Mouse (Mus musculus) embryonic facial prominence, embryonic 11.5 days (tissue): ENCODE measurements around the gene Tnfsfm13. TPM values are rescaled to one million over a fixed set of nuclear protein-coding genes. Genes with fewer than 3 reads are reported as not detected.

ENCODE experiments used
- ATAC-seq: fragments of 200-750 bp; cut with Nextera tagmentation; replicated peaks from 2 replicates; pipeline ENCODE4 v1.8.0; 2017; ENCODE audit warnings: low read depth; ENCODE audit not compliant: insufficient number of reproducible peaks, low FRiP score, low TSS enrichment
- DNase-seq: peaks from one replicate; pipeline ENCODE4 v3.0.0-alpha.2; 2015; ENCODE audit warnings: low spot score
- H3K27ac ChIP-seq: fragments of 300-500 bp; sonication (generic); replicated peaks from 2 replicates; pipeline ENCODE4 v1.5.1; 2014; ENCODE audit warnings: mild to moderate bottlenecking, low read depth, low read length, control low read depth
- H3K27me3 ChIP-seq: fragments of 300-500 bp; sonication (generic); 2 replicates; pipeline ENCODE4 v1.6.1; 2014; ENCODE audit warnings: mild to moderate bottlenecking, low read length, moderate library complexity, mixed read lengths; ENCODE audit not compliant: control insufficient read depth, insufficient read depth
- H3K36me3 ChIP-seq: fragments of 300-500 bp; sonication (generic); replicated peaks from 2 replicates; pipeline ENCODE4 v1.6.1; 2014; ENCODE audit warnings: low read depth, mild to moderate bottlenecking, low read length, moderate library complexity, mixed read lengths; ENCODE audit not compliant: control insufficient read depth, insufficient read depth
- H3K4me1 ChIP-seq: fragments of 300-500 bp; sonication (generic); 2 replicates; pipeline ENCODE4 v1.6.1; 2014; ENCODE audit warnings: low read length, mixed read lengths; ENCODE audit not compliant: control insufficient read depth, insufficient read depth
- H3K4me2 ChIP-seq: fragments of 300-500 bp; sonication (generic); 2 replicates; pipeline ENCODE4 v1.6.1; 2014; ENCODE audit warnings: low read depth, mild to moderate bottlenecking, control low read depth, low read length, moderate library complexity
- H3K4me3 ChIP-seq: fragments of 300-500 bp; sonication (generic); 2 replicates; pipeline ENCODE4 v1.5.1; 2014; ENCODE audit warnings: low read depth, low read length, control low read depth
- H3K9ac ChIP-seq: fragments of 300-500 bp; sonication (generic); replicated peaks from 2 replicates; pipeline ENCODE4 v1.6.1; 2014; ENCODE audit warnings: mild to moderate bottlenecking, control low read depth, low read length
- H3K9me3 ChIP-seq: fragments of 300-500 bp; sonication (generic); replicated peaks from 2 replicates; pipeline ENCODE4 v1.6.1; 2016; ENCODE audit warnings: mild to moderate bottlenecking, low read length, inconsistent platforms, mixed read lengths; ENCODE audit not compliant: control insufficient read depth
- WGBS: fragments of 180-500 bp; shearing (Covaris S2); extraction: QIAGEN DNeasy Blood & Tissue Kit; methylation state at CpG from one replicate; pipeline ENCODE4 v1.1.7; 2014; 5-methylcytosine and 5-hydroxymethylcytosine counted together
- polyA plus RNA-seq: library from polyadenylated mRNA; unstranded; fragments of >200 nt; fragmentation: Nextera tagmentation; extraction: Ambion mirVana; gene quantifications from 2 replicates; pipeline ENCODE4 v1.2.1, GENCODE M21; 2014

The Tnfsfm13 gene
- polyA plus RNA-seq, 1 experiment from 2014 or later = 1.5 TPM

DNA sequence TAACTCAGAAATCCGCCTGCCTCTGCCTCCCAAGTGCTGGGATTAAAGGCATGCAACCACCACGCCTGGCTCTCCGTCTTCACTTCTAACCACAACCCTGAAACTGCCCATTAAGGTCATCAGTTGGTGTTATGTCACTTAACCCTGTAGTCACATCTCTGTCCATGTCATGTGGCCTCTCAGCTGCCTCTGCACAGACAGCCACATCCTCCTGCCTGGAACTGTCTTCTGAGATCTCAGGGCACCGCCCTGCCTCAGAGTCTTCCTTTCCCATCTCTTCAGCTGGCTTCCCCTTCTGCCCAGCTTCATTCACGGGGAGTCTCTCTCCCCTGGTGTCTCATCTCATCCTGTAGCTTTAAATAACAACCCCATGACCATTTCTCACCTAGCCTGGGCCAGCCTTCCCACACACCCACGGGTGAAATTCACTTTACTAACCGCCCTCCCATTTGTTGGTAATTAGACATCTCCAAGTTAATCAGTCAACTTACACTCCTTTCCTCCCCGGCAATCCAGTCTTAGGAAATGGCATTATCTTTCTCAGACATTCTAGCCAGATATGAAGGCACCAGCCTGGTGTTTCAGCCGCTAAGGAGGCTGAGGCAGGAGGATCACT lies 3.6 kb downstream of the Tnfsfm13 start:
- H3K4me1 ChIP-seq = peaks cover 3% of the 10 kb centered on the region; the same call in 1 of the 2 replicates
- no peak overlapping the region for H3K4me2 ChIP-seq
- no peaks in the 10 kb centered on the region for H3K27me3 ChIP-seq
- H3K36me3 ChIP-seq = no peaks in the 10 kb centered on the region
- ATAC-seq = no peak
- H3K9ac ChIP-seq = no peak overlapping the region
- no peak overlapping the region for H3K27ac ChIP-seq
- no peak for DNase-seq
- WGBS = 78% methylated on average over 9 of the region's 9 CpGs
- no peak overlapping the region for H3K4me3 ChIP-seq
- H3K9me3 ChIP-seq = no peaks in the 10 kb centered on the region

GRCm38 (mm10) chr11:69689891-69690290 lies 6.0 kb downstream of the Tnfsfm13 start:
- DNase-seq (no peak), ATAC-seq (0 out of 2 replicates have a peak, but pooled peaks have one; percentile 12)
- 88% methylated on average over 1 of the region's 1 CpGs for WGBS
- no peaks in the 10 kb centered on the region for H3K36me3 ChIP-seq
- H3K4me3 ChIP-seq = no peak overlapping the region
- H3K27me3 ChIP-seq = no peaks in the 10 kb centered on the region
- H3K9ac ChIP-seq = no peak overlapping the region
- no peak overlapping the region for H3K4me2 ChIP-seq
- H3K9me3 ChIP-seq = no peaks in the 10 kb centered on the region
- no peak overlapping the region for H3K27ac ChIP-seq
- H3K4me1 ChIP-seq = no peaks in the 10 kb centered on the region

DNA sequence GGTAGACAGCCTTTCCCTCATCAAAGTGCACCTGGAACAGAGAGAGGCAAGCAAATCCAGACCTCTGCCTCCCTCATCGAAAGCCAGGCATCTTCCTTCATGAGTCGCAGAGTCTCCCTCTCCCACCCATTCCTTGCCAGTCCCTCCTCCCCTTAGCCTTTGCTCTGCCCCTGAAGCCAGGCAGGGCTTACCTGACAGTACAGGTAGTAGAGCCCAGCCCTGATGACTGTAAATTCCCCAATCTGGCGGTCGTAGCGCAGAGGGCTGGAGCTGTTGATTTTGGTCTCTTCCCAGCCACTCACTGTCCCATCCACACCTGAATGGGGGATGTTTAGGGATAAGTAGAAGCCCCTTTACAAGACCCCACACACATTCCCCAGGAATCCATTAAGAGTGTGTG lies 8.8 kb downstream of the Tnfsfm13 start:
- peak overlapping the region; percentile 14; the same call in 1 of the 2 replicates for H3K9ac ChIP-seq
- ATAC-seq = no peak

GRCm38 (mm10) chr11:69686377-69686776 lies 9.5 kb downstream of the Tnfsfm13 start:
- WGBS = 18% methylated on average over 4 of the region's 4 CpGs
- DNase-seq (no peak), ATAC-seq (no peak)
- Histone ChIP-seq H3K9me3 (no peaks in the 10 kb centered on the region), H3K4me1 (no peaks in the 10 kb centered on the region), H3K27me3 (no peaks in the 10 kb centered on the region), H3K4me3 (no peak overlapping the region), H3K27ac (no peak overlapping the region), H3K9ac (no peak overlapping the region), H3K4me2 (no peak overlapping the region), H3K36me3 (no peaks in the 10 kb centered on the region)

More for the DNA sequence above, 8.8 kb downstream of the Tnfsfm13 start:
- Histone ChIP-seq H3K4me3 (no peak overlapping the region), H3K36me3 (no peaks in the 10 kb centered on the region), H3K27me3 (no peaks in the 10 kb centered on the region), H3K4me2 (no peak overlapping the region), H3K4me1 (no peaks in the 10 kb centered on the region), H3K9me3 (no peaks in the 10 kb centered on the region), H3K27ac (no peak overlapping the region)
- DNase-seq = no peak
- 55% methylated on average over 5 of the region's 5 CpGs for WGBS

DNA sequence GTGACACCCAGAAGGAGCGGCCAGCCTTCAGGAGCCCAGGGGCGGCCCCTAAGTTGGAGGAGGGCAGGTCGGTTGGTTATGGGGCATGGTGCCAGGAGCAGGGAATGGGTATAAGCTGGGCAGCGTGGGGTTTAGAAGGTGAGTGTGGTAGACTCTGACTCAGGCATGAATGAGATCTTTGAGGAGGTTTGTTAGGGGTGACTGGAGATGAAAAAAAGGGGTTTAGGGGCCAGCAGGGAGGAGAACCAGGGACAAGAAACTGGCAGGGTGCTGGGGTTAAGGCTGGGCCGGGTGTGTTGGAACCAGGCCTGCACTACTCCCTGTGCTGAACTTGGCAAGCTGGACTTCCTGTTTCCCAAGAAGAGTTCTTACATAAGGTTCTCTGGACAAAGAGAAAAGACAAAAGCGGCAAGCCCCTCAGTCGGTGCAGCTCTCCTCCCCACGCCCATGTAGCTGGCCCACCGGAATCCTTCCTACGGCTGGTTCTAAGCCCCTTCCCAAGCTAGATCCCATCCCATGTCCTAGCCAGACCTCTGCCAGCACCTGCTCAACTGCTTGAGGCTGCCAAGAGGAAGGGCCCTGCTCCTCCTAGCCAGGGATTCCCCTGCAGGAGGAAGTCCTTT lies 10.3 kb downstream of the Tnfsfm13 start, which contains the start of gene Tnfsf13:
Gene Tnfsf13, minus strand, starts transcription at position 259 of the 623 bp plus-strand sequence.
- WGBS = 74% methylated on average over 10 of the region's 10 CpGs
- H3K27ac ChIP-seq = no peak within 1 kb of the TSS
- no peak within 1 kb of the TSS for H3K4me3 ChIP-seq
- H3K4me2 ChIP-seq = no peak within 1 kb of the TSS
- H3K9ac ChIP-seq = 0 out of 2 replicates have a peak within 1 kb of the TSS, but pooled peaks have one; percentile 14
- no peaks in the 10 kb centered on the region for H3K27me3 ChIP-seq
- H3K4me1 ChIP-seq = no peaks in the 10 kb centered on the region
- no peak for ATAC-seq
- H3K9me3 ChIP-seq = no peaks in the 10 kb centered on the region
- H3K36me3 ChIP-seq = no peaks in the 10 kb centered on the region
- no peak for DNase-seq

- no peak for ATAC-seq
- Histone ChIP-seq H3K27ac (no peak overlapping the region), H3K4me1 (no peaks in the 10 kb centered on the region; the same call in 1 of the 2 replicates)
Measured at GRCm38 (mm10) chr11:69684936-69685335, 11.0 kb downstream of the Tnfsfm13 start.

GRCm38 (mm10) chr11:69684128-69684745 lies 11.7 kb downstream of the Tnfsfm13 start:
- Histone ChIP-seq H3K27ac (no peak overlapping the region), H3K36me3 (no peaks in the 10 kb centered on the region), H3K9me3 (no peaks in the 10 kb centered on the region), H3K4me3 (no peak overlapping the region), H3K9ac (no peak overlapping the region), H3K4me2 (no peak overlapping the region), H3K4me1 (no peaks in the 10 kb centered on the region; the same call in 1 of the 2 replicates), H3K27me3 (no peaks in the 10 kb centered on the region)
- DNase-seq = no peak
- WGBS = 75% methylated on average over 12 of the region's 12 CpGs
- no peak for ATAC-seq

More at GRCm38 (mm10) chr11:69684936-69685335, 11.0 kb downstream of the Tnfsfm13 start:
- Histone ChIP-seq H3K9ac (no peak overlapping the region), H3K4me3 (no peak overlapping the region), H3K27me3 (no peaks in the 10 kb centered on the region), H3K36me3 (no peaks in the 10 kb centered on the region), H3K4me2 (no peak overlapping the region), H3K9me3 (no peaks in the 10 kb centered on the region)
- WGBS = 80% methylated on average over 6 of the region's 6 CpGs
- no peak for DNase-seq

- Histone ChIP-seq H3K4me3 (no peak overlapping the region), H3K9me3 (no peaks in the 10 kb centered on the region), H3K36me3 (no peaks in the 10 kb centered on the region), H3K27me3 (no peaks in the 10 kb centered on the region), H3K27ac (no peak overlapping the region), H3K9ac (no peak overlapping the region), H3K4me2 (no peak overlapping the region), H3K4me1 (no peaks in the 10 kb centered on the region; the same call in 1 of the 2 replicates)
- 83% methylated on average over 7 of the region's 7 CpGs for WGBS
- ATAC-seq = no peak
- no peak for DNase-seq
Measured at GRCm38 (mm10) chr11:69683576-69683975, 12.3 kb downstream of the Tnfsfm13 start.
